Mouse (Mus musculus): ENCODE data around the gene Cers2.

DNA sequence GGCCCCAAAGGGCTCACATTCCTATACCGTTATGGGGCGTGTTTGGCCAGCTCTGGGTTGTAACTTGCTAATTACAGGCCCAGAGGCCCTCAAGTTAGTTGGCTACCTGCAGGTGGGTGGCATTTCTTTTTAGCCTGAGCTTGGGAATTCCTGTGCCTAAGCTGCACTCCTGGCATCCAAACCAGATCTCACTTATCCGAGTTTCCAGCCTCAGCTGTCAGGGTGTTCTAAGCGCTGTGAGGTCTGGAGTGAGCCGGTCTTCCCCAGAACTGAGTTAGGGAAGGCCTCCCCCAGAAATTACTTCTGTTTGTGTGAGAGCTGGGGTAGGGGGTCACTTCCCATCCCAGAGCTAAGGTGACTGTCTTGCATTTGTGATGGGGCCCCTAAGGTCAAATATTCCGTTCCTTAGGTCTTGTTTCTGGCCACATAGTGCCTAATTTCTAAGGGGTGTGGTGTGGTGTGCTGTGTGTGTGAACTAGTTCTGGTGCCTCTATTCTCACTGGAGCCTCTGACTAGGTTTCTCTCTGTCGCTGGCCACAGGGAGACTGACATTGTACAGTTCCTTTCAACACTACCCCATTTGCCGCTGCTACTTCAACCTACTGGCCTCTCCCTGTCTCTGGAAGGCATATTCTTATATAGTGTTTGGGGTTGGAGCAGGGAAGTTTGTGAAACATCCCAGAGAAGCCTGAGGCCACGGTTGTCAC is 1.4 kb downstream of the Cers2 start:
- TF ChIP-seq CTCF (IDR thresholded peaks at IDR 0.05; ENCODE audit: borderline replicate concordance, extremely low read depth, insufficient read depth, insufficient read length) (no peak), POLR2A (IDR thresholded peaks at IDR 0.05; ENCODE audit: borderline replicate concordance, extremely low read depth, insufficient read depth, insufficient read length, poor library complexity, severe bottlenecking) (no peak)
